Mouse (Mus musculus) forebrain, embryonic 12.5 days (tissue): ENCODE results near the gene Hmcn2. TPM values are rescaled to one million over a fixed set of nuclear protein-coding genes. Genes with fewer than 3 reads are reported as not detected.

ENCODE experiments used
- ATAC-seq: fragments of 200-750 bp; cut with Nextera tagmentation; 2 replicates; pipeline ENCODE4 v1.8.0; 2017; ENCODE audit warnings: moderate TSS enrichment; ENCODE audit not compliant: low FRiP score
- H3K27ac ChIP-seq: fragments of 300-500 bp; sonication (generic); 2 replicates; pipeline ENCODE4 v1.5.1; 2016; ENCODE audit warnings: mild to moderate bottlenecking
- H3K27me3 ChIP-seq: fragments of 300-500 bp; sonication (generic); 2 replicates; pipeline ENCODE4 v1.6.1; 2016; ENCODE audit warnings: mild to moderate bottlenecking
- H3K36me3 ChIP-seq: fragments of 300-500 bp; sonication (generic); replicated peaks from 2 replicates; pipeline ENCODE4 v1.6.1; 2016; ENCODE audit warnings: mild to moderate bottlenecking
- H3K4me1 ChIP-seq: fragments of 300-500 bp; sonication (generic); 2 replicates; pipeline ENCODE4 v1.6.1; 2016
- H3K4me2 ChIP-seq: fragments of 300-500 bp; sonication (generic); 2 replicates; pipeline ENCODE4 v1.6.1; 2016; ENCODE audit warnings: mild to moderate bottlenecking, moderate library complexity
- H3K4me3 ChIP-seq: fragments of 300-500 bp; sonication (generic); replicated peaks from 2 replicates; pipeline ENCODE4 v1.5.1; 2016; ENCODE audit warnings: mild to moderate bottlenecking
- H3K9ac ChIP-seq: fragments of 300-500 bp; sonication (generic); 2 replicates; pipeline ENCODE4 v1.6.1; 2016; ENCODE audit warnings: mild to moderate bottlenecking
- H3K9me3 ChIP-seq: fragments of 300-500 bp; sonication (generic); 2 replicates; pipeline ENCODE4 v1.6.1; 2016
- WGBS: fragments of 180-500 bp; shearing (Covaris S2); methylation state at CpG from one replicate; pipeline ENCODE4 v1.1.7; 2016; 5-methylcytosine and 5-hydroxymethylcytosine counted together
- polyA plus RNA-seq: library from polyadenylated mRNA; unstranded; fragments of >200 nt; fragmentation: Nextera tagmentation; extraction: Ambion mirVana; gene quantifications from 2 replicates; pipeline ENCODE4 v1.2.1, GENCODE M21; 2016

Gene Hmcn2
- polyA plus RNA-seq, 1 experiment from 2014 or later, result 0.08 TPM

DNA sequence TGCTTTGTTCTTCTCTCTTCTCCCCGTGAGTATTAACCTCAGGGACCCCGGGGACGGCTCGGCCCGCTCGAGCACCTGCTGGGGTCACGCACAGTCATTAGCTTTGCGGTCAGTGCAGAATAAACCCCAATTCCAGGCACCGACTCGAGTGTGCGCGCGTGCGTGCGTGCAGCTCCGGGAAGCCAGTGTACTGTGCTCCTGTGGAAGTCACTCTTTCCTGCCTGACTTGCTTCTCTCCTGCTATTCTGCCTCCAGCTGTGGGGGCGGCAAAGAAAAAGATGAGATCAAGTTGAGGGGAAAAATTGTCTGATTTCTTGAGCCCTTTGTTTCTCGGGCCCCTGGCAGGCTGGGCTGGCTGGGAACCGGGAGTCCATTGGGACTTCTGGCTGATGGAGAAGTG, 183.4 kb downstream of the Hmcn2 start:
- H3K27ac ChIP-seq, result no peak overlapping the region
- 49% methylated on average over 19 of the region's 19 CpGs for WGBS
- H3K9ac ChIP-seq, result no peak overlapping the region
- H3K4me1 ChIP-seq, result peaks cover 99% of the 10 kb centered on the region
- peaks cover 98% of the 10 kb centered on the region for H3K27me3 ChIP-seq
- H3K4me2 ChIP-seq, result no peak overlapping the region
- H3K4me3 ChIP-seq, result no peak overlapping the region
- H3K9me3 ChIP-seq, result no peaks in the 10 kb centered on the region
- no peaks in the 10 kb centered on the region for H3K36me3 ChIP-seq
- ATAC-seq, result no peak

- Histone ChIP-seq H3K4me1 (peaks cover 93% of the 10 kb centered on the region), H3K9ac (no peak overlapping the region), H3K27ac (peak overlapping the region; percentile 70), H3K4me3 (no peak overlapping the region), H3K36me3 (no peaks in the 10 kb centered on the region), H3K9me3 (no peaks in the 10 kb centered on the region), H3K27me3 (peaks cover 98% of the 10 kb centered on the region), H3K4me2 (peak overlapping the region; percentile 19)
- peak; percentile 85 for ATAC-seq
- WGBS, result 5% methylated on average over 21 of the region's 21 CpGs
Observed at GRCm38 (mm10) chr2:31499327-31500291, 185.4 kb downstream of the Hmcn2 start.

DNA sequence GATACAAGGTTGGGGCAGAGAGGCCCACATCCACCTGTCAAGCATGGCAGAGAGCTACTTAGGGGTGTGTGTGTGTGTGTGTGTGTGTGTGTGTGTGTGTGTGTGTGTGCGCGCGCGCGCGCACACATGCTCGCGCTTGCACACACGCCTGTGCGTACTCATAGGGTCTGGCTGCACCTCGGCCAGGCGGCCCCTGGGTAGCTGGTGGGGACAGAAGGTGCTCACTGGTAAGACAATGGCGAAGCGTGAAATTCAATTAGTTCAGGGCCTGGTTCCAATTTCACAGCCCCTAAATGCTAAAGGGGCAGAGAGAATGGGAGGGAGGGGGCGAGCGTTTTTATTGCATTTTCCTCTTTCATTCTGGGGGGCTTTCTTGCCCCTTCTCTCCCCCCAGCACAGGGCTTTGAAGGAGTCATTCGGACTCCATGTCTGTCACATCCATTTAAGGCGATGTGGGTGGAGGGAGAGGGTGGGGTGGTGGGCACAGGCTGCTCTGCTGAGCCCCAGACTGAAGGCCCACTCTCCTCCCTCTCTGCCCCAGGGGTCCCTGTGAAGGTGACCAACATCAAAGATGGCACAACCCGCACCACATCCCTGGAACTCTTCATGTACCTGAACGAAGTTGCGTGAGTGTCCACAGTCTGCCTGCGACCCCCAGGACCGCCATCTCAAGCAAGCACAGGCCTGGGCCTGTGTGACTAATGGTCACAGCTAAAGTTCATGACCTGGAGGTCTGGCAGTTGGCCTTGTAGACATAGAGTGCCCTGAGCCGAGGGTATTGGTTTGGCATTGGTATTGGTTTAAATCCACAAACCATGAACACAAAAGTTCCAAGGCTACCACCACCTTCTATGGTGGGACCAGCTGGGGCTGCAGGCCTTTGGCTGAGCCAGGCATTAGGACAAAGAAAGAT, 186.3 kb downstream of the Hmcn2 start:
- Histone ChIP-seq H3K4me2 (peak overlapping the region; percentile 19), H3K36me3 (no peaks in the 10 kb centered on the region), H3K27ac (peak overlapping the region; percentile 70), H3K4me3 (no peak overlapping the region), H3K4me1 (peaks cover 93% of the 10 kb centered on the region), H3K9ac (no peak overlapping the region), H3K27me3 (peaks cover 98% of the 10 kb centered on the region), H3K9me3 (no peaks in the 10 kb centered on the region)
- peak; percentile 30 for ATAC-seq
- WGBS, result 39% methylated on average over 24 of the region's 24 CpGs

DNA sequence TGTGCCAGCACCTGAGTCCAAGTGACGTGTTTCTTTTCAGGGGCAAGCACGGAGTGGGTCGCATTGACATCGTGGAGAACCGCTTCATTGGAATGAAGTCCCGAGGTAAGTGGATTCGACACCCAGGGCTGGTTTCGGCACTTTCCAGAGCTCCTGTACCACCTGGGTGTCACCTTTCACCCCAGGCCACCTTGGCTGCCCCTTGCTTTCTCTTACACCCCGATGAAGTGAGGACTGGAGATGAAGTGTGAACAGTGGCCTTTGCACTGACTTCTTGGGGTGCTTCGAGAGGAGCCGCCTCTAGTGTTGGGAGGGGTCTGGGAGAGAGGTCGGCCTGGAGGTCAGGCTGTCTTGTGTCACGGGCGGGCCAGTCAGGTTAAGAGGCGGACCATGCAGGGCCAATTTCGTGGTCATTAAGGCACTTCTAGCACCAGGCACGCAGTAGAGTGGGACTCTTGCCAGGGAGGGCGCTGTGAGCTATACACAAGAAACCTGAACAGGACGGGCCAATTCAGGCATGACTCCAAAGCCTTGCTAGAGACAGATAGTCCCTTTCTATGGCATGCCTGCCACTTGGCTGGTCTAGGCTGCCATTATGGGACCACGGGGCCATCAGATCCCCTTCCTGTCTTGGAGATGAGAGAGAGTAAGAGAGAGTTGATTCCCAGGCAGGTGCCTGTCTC, 187.4 kb downstream of the Hmcn2 start:
- ATAC-seq, result no peak
- H3K9ac ChIP-seq, result no peak overlapping the region
- 55% methylated on average over 20 of the region's 20 CpGs for WGBS
- no peaks in the 10 kb centered on the region for H3K36me3 ChIP-seq
- H3K27me3 ChIP-seq, result peaks cover 98% of the 10 kb centered on the region
- no peak overlapping the region for H3K4me2 ChIP-seq
- H3K9me3 ChIP-seq, result no peaks in the 10 kb centered on the region
- H3K4me1 ChIP-seq, result peaks cover 86% of the 10 kb centered on the region
- no peak overlapping the region for H3K4me3 ChIP-seq
- no peak overlapping the region for H3K27ac ChIP-seq

DNA sequence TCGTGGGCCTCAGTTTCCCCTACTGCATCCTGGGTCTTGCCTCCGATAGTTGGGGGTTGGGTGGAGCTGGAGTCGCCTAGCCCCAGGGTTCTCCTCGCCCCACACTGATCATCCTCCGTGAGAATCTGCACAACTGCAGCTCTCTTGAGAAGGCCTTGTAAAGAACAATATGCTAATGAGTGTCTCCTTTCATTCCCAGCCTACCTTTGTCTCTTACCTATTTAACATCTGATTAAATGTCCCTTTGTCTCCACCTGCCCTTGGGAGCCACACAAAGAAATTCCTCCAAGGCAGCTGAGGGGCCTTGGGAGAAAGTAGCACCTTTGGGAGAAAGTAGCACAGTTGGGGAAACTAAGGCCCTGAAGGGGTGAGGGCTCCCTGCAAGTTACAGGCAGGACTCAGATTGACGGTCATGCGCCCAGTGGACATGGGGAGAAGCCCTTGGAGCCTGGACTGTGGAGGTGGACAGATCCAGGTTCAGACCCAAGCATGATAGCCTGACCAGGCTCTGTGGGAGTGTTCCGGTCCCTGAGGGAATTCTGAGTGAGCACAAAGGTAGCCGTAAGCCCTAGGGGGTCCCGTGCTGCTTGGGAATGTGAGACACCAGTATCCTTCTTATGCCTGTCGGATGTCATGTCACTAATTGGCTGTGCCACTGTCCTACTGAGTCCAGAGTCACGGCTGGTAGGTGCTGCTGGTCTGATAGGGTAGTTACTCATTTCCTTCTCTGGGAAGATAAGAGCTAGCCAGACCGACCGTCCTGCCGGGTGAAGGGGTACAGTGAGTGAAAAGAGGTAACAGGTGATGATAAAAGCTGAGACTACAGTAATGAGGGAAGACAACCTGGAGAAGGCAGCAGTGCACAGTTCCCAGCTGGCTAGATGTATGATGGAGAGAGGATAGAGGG, 188.7 kb downstream of the Hmcn2 start:
- H3K27ac ChIP-seq, result no peak overlapping the region
- H3K9ac ChIP-seq, result no peak overlapping the region
- ATAC-seq, result no peak
- H3K36me3 ChIP-seq, result no peaks in the 10 kb centered on the region
- no peaks in the 10 kb centered on the region for H3K9me3 ChIP-seq
- H3K4me1 ChIP-seq, result peaks cover 73% of the 10 kb centered on the region
- peaks cover 96% of the 10 kb centered on the region for H3K27me3 ChIP-seq
- 41% methylated on average over 15 of the region's 15 CpGs for WGBS
- H3K4me2 ChIP-seq, result no peak overlapping the region
- H3K4me3 ChIP-seq, result no peak overlapping the region

- ATAC-seq, result 0 out of 2 replicates have a peak, but pooled peaks have one; percentile 17
- Histone ChIP-seq H3K4me3 (no peak overlapping the region), H3K4me2 (no peak overlapping the region), H3K9ac (no peak overlapping the region), H3K4me1 (peaks cover 51% of the 10 kb centered on the region), H3K36me3 (no peaks in the 10 kb centered on the region), H3K9me3 (no peaks in the 10 kb centered on the region), H3K27ac (0 out of 2 replicates have a peak overlapping the region, but pooled peaks have one; percentile 9), H3K27me3 (peaks cover 95% of the 10 kb centered on the region)
- WGBS, result 44% methylated on average over 11 of the region's 11 CpGs
Observed at GRCm38 (mm10) chr2:31505472-31505871, 191.3 kb downstream of the Hmcn2 start.

DNA sequence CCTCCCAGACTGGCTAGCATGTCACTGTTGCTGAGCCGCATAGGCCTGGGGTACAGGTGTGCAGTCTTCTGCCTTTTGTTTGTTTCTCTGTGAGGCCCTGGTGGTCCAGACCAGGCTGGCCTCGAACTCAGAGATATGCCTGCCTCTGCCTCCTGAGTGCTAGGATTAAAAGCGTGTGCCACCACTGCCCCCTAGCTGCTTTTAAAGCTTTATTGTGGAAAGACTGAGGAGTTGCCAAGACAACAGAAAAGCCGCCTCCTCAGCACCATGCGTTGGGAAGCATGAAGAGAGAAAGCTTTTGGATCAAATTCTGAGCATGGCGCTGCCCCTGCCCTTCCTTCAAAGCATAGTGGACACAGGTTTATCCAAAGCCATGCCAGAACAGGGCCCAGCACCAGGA, 194.6 kb downstream of the Hmcn2 start:
- H3K36me3 ChIP-seq, result no peaks in the 10 kb centered on the region
- H3K4me1 ChIP-seq, result peaks cover 31% of the 10 kb centered on the region
- WGBS, result 94% methylated on average over 6 of the region's 6 CpGs
- no peaks in the 10 kb centered on the region for H3K9me3 ChIP-seq
- ATAC-seq, result no peak
- no peak overlapping the region for H3K27ac ChIP-seq
- no peak overlapping the region for H3K9ac ChIP-seq
- peaks cover 93% of the 10 kb centered on the region for H3K27me3 ChIP-seq
- H3K4me3 ChIP-seq, result no peak overlapping the region
- H3K4me2 ChIP-seq, result no peak overlapping the region

Other genes with a start within 250 kb of the Hmcn2 start
- 16.3 and 18.9 TPM in 2 replicates for gene Fnbp1, start 172.4 kb upstream of the Hmcn2 start, polyA plus RNA-seq
- 38.8 and 41.4 TPM in 2 replicates for gene Gpr107, start 162.1 kb upstream of the Hmcn2 start, polyA plus RNA-seq
- 65.3 and 70.0 TPM in 2 replicates for gene Ncs1, start 68.6 kb upstream of the Hmcn2 start, polyA plus RNA-seq
- gene Ass1, start 155.8 kb downstream of the Hmcn2 start, polyA plus RNA-seq, result 4.0 and 4.9 TPM in 2 replicates